Mouse (Mus musculus) adrenal gland, postnatal 25 days (tissue): ENCODE results near the gene Kmt2b. TPM values are rescaled to one million over a fixed set of nuclear protein-coding genes. Genes with fewer than 3 reads are reported as not detected.
A peak's percentile ranks its signal among the peaks of the same experiment; 100 is the strongest.

Source experiments
- DNase-seq: peaks from one replicate; pipeline ENCODE4 v3.0.0; 2021; ENCODE audit warnings: mixed read lengths
- long read RNA-seq: library from polyadenylated mRNA; stranded (forward); transcript quantifications from one replicate; pipeline ENCODE4 v2.0.0, GENCODE M21; 2021
- total RNA-seq: library from RNA; stranded (reverse); gene quantifications from 2 replicates; pipeline ENCODE4 v1.2.3, GENCODE M21; 2021

The Kmt2b gene
- total RNA-seq: 60.7 and 73.7 TPM in 2 replicates
- long read RNA-seq, partial matches to known transcripts: 9 of 12 reads
- long read RNA-seq, other reads (novel, unspliced or antisense): 3 of 12 reads

- peak; percentile 96 for DNase-seq
Observed at GRCm38 (mm10) chr7:30588676-30589434, at the start of gene Kmt2b. Gene Kmt2b, minus strand, starts transcription at chr7:30588726.

GRCm38 (mm10) chr7:30636395-30636794 is 47.9 kb upstream of the Kmt2b start:
- no peak for DNase-seq

GRCm38 (mm10) chr7:30635752-30636151 is 47.2 kb upstream of the Kmt2b start, which contains the start of gene Etv2:
Gene Etv2, minus strand, starts transcription at chr7:30635852.
- no peak for DNase-seq

GRCm38 (mm10) chr7:30634621-30635020 is 46.1 kb upstream of the Kmt2b start:
- DNase-seq: peak; percentile 58

GRCm38 (mm10) chr7:30633762-30634412 is 45.4 kb upstream of the Kmt2b start:
- no peak for DNase-seq

- DNase-seq: no peak
Observed at GRCm38 (mm10) chr7:30629013-30629412, 40.5 kb upstream of the Kmt2b start.

- DNase-seq: no peak
Observed at GRCm38 (mm10) chr7:30626647-30627046, 38.1 kb upstream of the Kmt2b start.

- DNase-seq: peak; percentile 86
Observed at GRCm38 (mm10) chr7:30625530-30626384, 37.2 kb upstream of the Kmt2b start, which contains the start of gene Cox6b1. Gene Cox6b1, minus strand, starts transcription at chr7:30626151.

GRCm38 (mm10) chr7:30619202-30619601 is 30.7 kb upstream of the Kmt2b start:
- DNase-seq: peak; percentile 23

GRCm38 (mm10) chr7:30618658-30619057 is 30.1 kb upstream of the Kmt2b start:
- DNase-seq: no peak

GRCm38 (mm10) chr7:30615049-30615760 is 26.7 kb upstream of the Kmt2b start:
- DNase-seq: no peak

- no peak for DNase-seq
Observed at GRCm38 (mm10) chr7:30614454-30614853, 25.9 kb upstream of the Kmt2b start.

GRCm38 (mm10) chr7:30613529-30614112 is 25.1 kb upstream of the Kmt2b start:
- DNase-seq: peak; percentile 65

- no peak for DNase-seq
Observed at GRCm38 (mm10) chr7:30612654-30613402, 24.3 kb upstream of the Kmt2b start, which contains the start of gene Upk1a. Gene Upk1a, minus strand, starts transcription at chr7:30612847.

- no peak for DNase-seq
Observed at GRCm38 (mm10) chr7:30610043-30610442, 21.5 kb upstream of the Kmt2b start.

- no peak for DNase-seq
Observed at GRCm38 (mm10) chr7:30608476-30608875, 19.9 kb upstream of the Kmt2b start.

GRCm38 (mm10) chr7:30607706-30608309 is 19.3 kb upstream of the Kmt2b start:
- peak; percentile 62 for DNase-seq

GRCm38 (mm10) chr7:30604944-30605343 is 16.4 kb upstream of the Kmt2b start:
- DNase-seq: no peak

- no peak for DNase-seq
Observed at GRCm38 (mm10) chr7:30604424-30604823, 15.9 kb upstream of the Kmt2b start.

- no peak for DNase-seq
Observed at GRCm38 (mm10) chr7:30602583-30602982, 14.1 kb upstream of the Kmt2b start.
